Mouse (Mus musculus): ENCODE data around the gene B3gnt7.

B3gnt7 gene

GRCm38 (mm10) chr1:86343969-86344861 is 41.6 kb downstream of the B3gnt7 start:
- DNase-seq (ENCODE audit: low spot score): no peak

- DNase-seq (ENCODE audit: low spot score): no peak
Observed at GRCm38 (mm10) chr1:86345069-86345468, 42.4 kb downstream of the B3gnt7 start.

- no peak for DNase-seq (ENCODE audit: low spot score)
Observed at GRCm38 (mm10) chr1:86345956-86346355, 43.3 kb downstream of the B3gnt7 start.

GRCm38 (mm10) chr1:86346851-86347715 is 44.5 kb downstream of the B3gnt7 start:
- DNase-seq (ENCODE audit: low spot score): no peak

- no peak for DNase-seq (ENCODE audit: low spot score)
Observed at GRCm38 (mm10) chr1:86347716-86348045, 45.0 kb downstream of the B3gnt7 start.

GRCm38 (mm10) chr1:86348083-86348482 is 45.5 kb downstream of the B3gnt7 start:
- no peak for DNase-seq (ENCODE audit: low spot score)

GRCm38 (mm10) chr1:86348801-86349200 is 46.2 kb downstream of the B3gnt7 start:
- DNase-seq (ENCODE audit: low spot score): no peak

- no peak for DNase-seq (ENCODE audit: low spot score)
Observed at GRCm38 (mm10) chr1:86349201-86349600, 46.6 kb downstream of the B3gnt7 start.

- DNase-seq (ENCODE audit: low spot score): peak; percentile 77
Observed at GRCm38 (mm10) chr1:86349696-86350095, 47.1 kb downstream of the B3gnt7 start.

GRCm38 (mm10) chr1:86350576-86350975 is 47.9 kb downstream of the B3gnt7 start:
- no peak for DNase-seq (ENCODE audit: low spot score)

- DNase-seq (ENCODE audit: low spot score): no peak
Observed at GRCm38 (mm10) chr1:86354186-86354585, 51.6 kb downstream of the B3gnt7 start.
